Mouse (Mus musculus) CH12.LX (cell line): ENCODE measurements at regions not wholly inside any gene's neighbourhood (a gene's known extent, or its start where the extent isn't known, plus 50 kb on each side); places are given as distances from the start of the nearest gene placed in this dataset.

Experiments
- DNase-seq: peaks from one replicate; pipeline ENCODE4 v3.0.0-alpha.2; 2013; ENCODE audit errors: extremely low read depth
- H3K27ac ChIP-seq: 2 replicates; pipeline ENCODE4 v1.5.1; 2012; ENCODE audit warnings: low read depth, mild to moderate bottlenecking, control low read depth, moderate library complexity; ENCODE audit not compliant: insufficient read depth
- H3K27me3 ChIP-seq: replicated peaks from 2 replicates; pipeline ENCODE3; 2012; ENCODE audit warnings: inconsistent platforms
- H3K36me3 ChIP-seq, 2 experiments: replicated peaks in 1 of 2; 2 replicates each; pipeline versions ENCODE3 to v1.6.1; 2012; ENCODE audit warnings: inconsistent platforms in 1 of 2, low read length in 1 of 2, mild to moderate bottlenecking in 1 of 2, mixed read lengths in 1 of 2, moderate library complexity in 1 of 2; ENCODE audit not compliant: control insufficient read depth in 1 of 2, insufficient read depth in 1 of 2
- H3K4me1 ChIP-seq, 2 experiments: 2 replicates each; pipeline ENCODE4 v1.6.1; 2012; ENCODE audit warnings: inconsistent platforms in 1 of 2, moderate library complexity in 1 of 2; ENCODE audit not compliant: insufficient read depth in 2 of 2, control insufficient read depth in 1 of 2
- H3K4me2 ChIP-seq: 2 replicates; pipeline ENCODE4 v1.6.1; 2012; ENCODE audit warnings: low read depth, mild to moderate bottlenecking, control low read depth; ENCODE audit not compliant: poor library complexity, insufficient read depth, severe bottlenecking
- H3K4me3 ChIP-seq, 3 experiments: fragments of 150-350 bp in 1 of 3; sonication (generic) in 1 of 3; replicated peaks in 1 of 3; 2 replicates each; pipeline versions ENCODE3 to v1.5.1; 2011 to 2012; ENCODE audit warnings: low read depth in 2 of 3, low read length in 2 of 3, mild to moderate bottlenecking in 2 of 3, moderate library complexity in 2 of 3, control low read depth in 1 of 3, improper control_type of control experiment in 1 of 3, inconsistent platforms in 1 of 3, mixed read lengths in 1 of 3; ENCODE audit not compliant: poor library complexity in 1 of 3
- H3K79me2 ChIP-seq: replicated peaks from 2 replicates; pipeline ENCODE4 v1.6.1; 2012; ENCODE audit warnings: mild to moderate bottlenecking, moderate library complexity; ENCODE audit not compliant: control insufficient read depth, poor library complexity, insufficient read depth, severe bottlenecking; ENCODE audit errors: extremely low read depth
- H3K9ac ChIP-seq: 2 replicates; pipeline ENCODE4 v1.6.1; 2012; ENCODE audit warnings: low read depth, mild to moderate bottlenecking, control low read depth, moderate library complexity; ENCODE audit not compliant: insufficient read depth
- H3K9me3 ChIP-seq: replicated peaks from 2 replicates; pipeline ENCODE3; 2012; ENCODE audit warnings: low read length, inconsistent platforms, mixed read lengths
- CHD1 ChIP-seq: IDR thresholded peaks from 2 replicates; pipeline ENCODE4 v1.6.1; 2012; ENCODE audit warnings: low read depth, low read length, improper control_type of control experiment, inconsistent platforms
- CHD2 ChIP-seq: IDR thresholded peaks from 2 replicates; pipeline ENCODE4 v1.6.1; 2011; ENCODE audit warnings: low read length, improper control_type of control experiment
- CTCF ChIP-seq, 2 experiments: IDR thresholded peaks in 1 of 2; conservative IDR thresholded peaks in 1 of 2; 2 replicates each; pipeline ENCODE4 v1.5.1; 2011 to 2012; ENCODE audit warnings: low read depth in 2 of 2, low read length in 2 of 2, improper control_type of control experiment in 1 of 2, inconsistent platforms in 1 of 2, mild to moderate bottlenecking in 1 of 2, moderate library complexity in 1 of 2
- ELF1 ChIP-seq: IDR thresholded peaks from 2 replicates; pipeline ENCODE4 v1.6.1; 2014; ENCODE audit warnings: low read depth, mild to moderate bottlenecking, inconsistent platforms, low read length, improper control_type of control experiment
- EP300 ChIP-seq: IDR thresholded peaks from 2 replicates; pipeline ENCODE4 v1.6.1; 2011; ENCODE audit warnings: low read length, improper control_type of control experiment
- ETS1 ChIP-seq: conservative IDR thresholded peaks from 2 replicates; pipeline ENCODE4 v1.6.1; 2012; ENCODE audit warnings: low read depth, mild to moderate bottlenecking, inconsistent platforms, low read length, improper control_type of control experiment, moderate library complexity
- GABPA ChIP-seq: IDR thresholded peaks from 2 replicates; pipeline ENCODE4 v1.6.1; 2012; ENCODE audit warnings: low read depth, low read length, improper control_type of control experiment, inconsistent platforms; ENCODE audit not compliant: insufficient replicate concordance
- HCFC1 ChIP-seq: IDR thresholded peaks from 2 replicates; pipeline ENCODE4 v1.6.1; 2012; ENCODE audit warnings: low read depth, mild to moderate bottlenecking, inconsistent platforms, low read length, improper control_type of control experiment
- JUN ChIP-seq: IDR thresholded peaks from 2 replicates; pipeline ENCODE4 v1.6.1; 2011; ENCODE audit warnings: low read depth, mild to moderate bottlenecking, low read length, improper control_type of control experiment, moderate library complexity; ENCODE audit not compliant: insufficient read depth
- JUND ChIP-seq: conservative IDR thresholded peaks from 2 replicates; pipeline ENCODE4 v1.6.1; 2011; ENCODE audit warnings: low read depth, low read length, improper control_type of control experiment
- KAT2A ChIP-seq: IDR thresholded peaks from 2 replicates; pipeline ENCODE4 v1.6.1; 2012; ENCODE audit warnings: low read length, improper control_type of control experiment, inconsistent platforms; ENCODE audit not compliant: insufficient replicate concordance
- MAZ ChIP-seq: IDR thresholded peaks from 2 replicates; pipeline ENCODE4 v1.6.1; 2012; ENCODE audit warnings: low read depth, mild to moderate bottlenecking, inconsistent platforms, low read length, improper control_type of control experiment, moderate library complexity
- MEF2A ChIP-seq: IDR thresholded peaks from 2 replicates; pipeline ENCODE4 v1.6.1; 2014; ENCODE audit warnings: low read depth, mild to moderate bottlenecking, inconsistent platforms, low read length, improper control_type of control experiment, borderline replicate concordance
- MXI1 ChIP-seq: IDR thresholded peaks from 2 replicates; pipeline ENCODE4 v1.6.1; 2011; ENCODE audit warnings: mild to moderate bottlenecking, low read depth, low read length, improper control_type of control experiment
- MYC ChIP-seq: IDR thresholded peaks from 2 replicates; pipeline ENCODE4 v1.6.1; 2011; ENCODE audit warnings: low read depth, mild to moderate bottlenecking, improper control_type of control experiment, low read length
- NELFE ChIP-seq: IDR thresholded peaks from 2 replicates; pipeline ENCODE4 v1.6.1; 2011; ENCODE audit warnings: low read depth, low read length, improper control_type of control experiment
- PAX5 ChIP-seq: IDR thresholded peaks from 2 replicates; pipeline ENCODE4 v1.6.1; 2012; ENCODE audit warnings: low read length, inconsistent platforms, mixed read lengths
- POLR2AphosphoS2 ChIP-seq: IDR thresholded peaks from 2 replicates; pipeline ENCODE4 v1.6.1; 2011; ENCODE audit warnings: low read depth, low read length, improper control_type of control experiment
- RAD21 ChIP-seq: IDR thresholded peaks from 2 replicates; pipeline ENCODE4 v1.6.1; 2011; ENCODE audit warnings: low read depth, mild to moderate bottlenecking, low read length, improper control_type of control experiment, moderate library complexity
- RCOR1 ChIP-seq: conservative IDR thresholded peaks from 2 replicates; pipeline ENCODE4 v1.6.1; 2012; ENCODE audit warnings: low read depth, mild to moderate bottlenecking, inconsistent platforms, low read length, improper control_type of control experiment
- SIN3A ChIP-seq: IDR thresholded peaks from 2 replicates; pipeline ENCODE4 v1.6.1; 2012; ENCODE audit warnings: low read length, improper control_type of control experiment, inconsistent platforms
- SMC3 ChIP-seq: IDR thresholded peaks from 2 replicates; pipeline ENCODE4 v1.6.1; 2011; ENCODE audit warnings: low read depth, low read length, improper control_type of control experiment
- TBP ChIP-seq: conservative IDR thresholded peaks from 2 replicates; pipeline ENCODE4 v1.6.1; 2011; ENCODE audit warnings: low read depth, low read length, improper control_type of control experiment
- TCF12 ChIP-seq: IDR thresholded peaks from 2 replicates; pipeline ENCODE4 v1.6.1; 2014; ENCODE audit warnings: low read depth, mild to moderate bottlenecking, inconsistent platforms, low read length, improper control_type of control experiment
- UBTF ChIP-seq: IDR thresholded peaks from 2 replicates; pipeline ENCODE4 v1.6.1; 2012; ENCODE audit warnings: low read depth, mild to moderate bottlenecking, inconsistent platforms, low read length, improper control_type of control experiment, moderate library complexity
- USF1 ChIP-seq: IDR thresholded peaks from 2 replicates; pipeline ENCODE4 v1.6.1; 2014; ENCODE audit warnings: low read depth, mild to moderate bottlenecking, inconsistent platforms, low read length, improper control_type of control experiment
- USF2 ChIP-seq: conservative IDR thresholded peaks from 2 replicates; pipeline ENCODE4 v1.6.1; 2011; ENCODE audit warnings: low read depth, low read length, improper control_type of control experiment
- ZC3H11A ChIP-seq: IDR thresholded peaks from 2 replicates; pipeline ENCODE4 v1.6.1; 2012; ENCODE audit warnings: low read depth, mild to moderate bottlenecking, inconsistent platforms, low read length, improper control_type of control experiment
- ZMIZ1 ChIP-seq: IDR thresholded peaks from 2 replicates; pipeline ENCODE4 v1.6.1; 2012; ENCODE audit warnings: low read depth, mild to moderate bottlenecking, inconsistent platforms, low read length, improper control_type of control experiment
- dilution Hi-C: fragments of 300-500 bp; cut with MboI; formaldehyde crosslinking; loops from 2 replicates; pipeline ENCODE4 v1.14.3; 2020; ENCODE audit warnings: low sequenced_read_pairs; ENCODE audit not compliant: extremely low pct_unique_long_range_greater_than_20kb, extremely low pct_ligation_motif_present
- in situ Hi-C: fragments of 300-500 bp; cut with MboI; formaldehyde crosslinking; loops from 3 replicates; pipeline ENCODE4 v1.14.3; 2019; ENCODE audit warnings: low sequenced_read_pairs, low pct_ligation_motif_present, low pct_unique_long_range_greater_than_20kb, mixed read lengths

- H3K27me3 ChIP-seq = no peaks in the 10 kb centered on the region
- no peaks in the 10 kb centered on the region for H3K79me2 ChIP-seq
- H3K4me2 ChIP-seq = no peak overlapping the region
- H3K4me3 ChIP-seq = no peak overlapping the region
- H3K27ac ChIP-seq = no peak overlapping the region
- H3K9ac ChIP-seq = no peak overlapping the region
- DNase-seq = no peak
- H3K36me3 ChIP-seq = no peaks in the 10 kb centered on the region
- dilution Hi-C loops (no loop called here), in situ Hi-C loops (no loop called here)
- H3K9me3 ChIP-seq = peaks cover 80% of the 10 kb centered on the region
- no peaks in the 10 kb centered on the region for H3K4me1 ChIP-seq
- TF ChIP-seq HCFC1 = no peak
- TF ChIP-seq TCF12 = no peak
- TF ChIP-seq POLR2AphosphoS2 = no peak
- no peak for TF ChIP-seq USF1
- no peak for TF ChIP-seq USF2
- TF ChIP-seq RAD21 = no peak
- TF ChIP-seq MYC = no peak
- TF ChIP-seq JUND = no peak
- no peak for TF ChIP-seq RCOR1
- TF ChIP-seq SMC3 = no peak
- no peak for TF ChIP-seq ZMIZ1
- no peak for TF ChIP-seq ELF1
- TF ChIP-seq JUN = no peak
- TF ChIP-seq MXI1 = no peak
- no peak for TF ChIP-seq GABPA
- TF ChIP-seq ZC3H11A = no peak
Observed at GRCm38 (mm10) chr15:86814808-86815421, 600.7 kb downstream of the Tbc1d22a start.

- H3K27ac ChIP-seq = no peak overlapping the region
- dilution Hi-C loops (no loop called here), in situ Hi-C loops (no loop called here)
- H3K9ac ChIP-seq = no peak overlapping the region
- no peak for DNase-seq
- no peaks in the 10 kb centered on the region for H3K27me3 ChIP-seq
- H3K4me3 ChIP-seq = no peak overlapping the region
- no peaks in the 10 kb centered on the region for H3K4me1 ChIP-seq
- H3K4me2 ChIP-seq = no peak overlapping the region
- TF ChIP-seq PAX5 (no peak), SIN3A (no peak), GABPA (no peak), POLR2AphosphoS2 (no peak), UBTF (no peak), ZMIZ1 (no peak), ELF1 (no peak), KAT2A (no peak), MAZ (no peak), CHD1 (no peak), CHD2 (no peak), EP300 (no peak), RCOR1 (no peak), NELFE (no peak), CTCF (conservative IDR thresholded peaks at IDR 0.05 in 1 of 2, IDR thresholded peaks at IDR 0.05 in 1 of 2; ENCODE audit: low read depth in 2 of 2, low read length in 2 of 2) (no peak), MEF2A (no peak), MYC (no peak), TBP (no peak), SMC3 (no peak), ETS1 (no peak)
- no peaks in the 10 kb centered on the region for H3K79me2 ChIP-seq
- H3K9me3 ChIP-seq = peaks cover 89% of the 10 kb centered on the region
- no peaks in the 10 kb centered on the region for H3K36me3 ChIP-seq
Observed at GRCm38 (mm10) chr15:86835996-86836395, 621.7 kb downstream of the Tbc1d22a start.
